Mouse (Mus musculus): Measurements from ENCODE around the gene Zswim4. TPM values are rescaled to one million over a fixed set of nuclear protein-coding genes. Genes with fewer than 3 reads are reported as not detected.
"Not testable (repeated sequence)": the region's sequence is repeated elsewhere in the genome, so short reads cannot be mapped to it uniquely, and the experiment has no call there.

Gene Zswim4
- total RNA-seq (2021) = 10 to 100 TPM; 35.8 to 37.6 TPM
- long read RNA-seq, experiment 1, full-length matches to known transcripts = 1 of 7 reads
- long read RNA-seq, experiment 1, partial matches to known transcripts = 2 of 7 reads
- long read RNA-seq, experiment 1, other reads (novel, unspliced or antisense) = 4 of 7 reads
- long read RNA-seq, experiment 2, full-length matches to known transcripts = 1 of 19 reads
- long read RNA-seq, experiment 2, partial matches to known transcripts = 17 of 19 reads
- long read RNA-seq, experiment 2, other reads (novel, unspliced or antisense) = 1 of 19 reads

DNA sequence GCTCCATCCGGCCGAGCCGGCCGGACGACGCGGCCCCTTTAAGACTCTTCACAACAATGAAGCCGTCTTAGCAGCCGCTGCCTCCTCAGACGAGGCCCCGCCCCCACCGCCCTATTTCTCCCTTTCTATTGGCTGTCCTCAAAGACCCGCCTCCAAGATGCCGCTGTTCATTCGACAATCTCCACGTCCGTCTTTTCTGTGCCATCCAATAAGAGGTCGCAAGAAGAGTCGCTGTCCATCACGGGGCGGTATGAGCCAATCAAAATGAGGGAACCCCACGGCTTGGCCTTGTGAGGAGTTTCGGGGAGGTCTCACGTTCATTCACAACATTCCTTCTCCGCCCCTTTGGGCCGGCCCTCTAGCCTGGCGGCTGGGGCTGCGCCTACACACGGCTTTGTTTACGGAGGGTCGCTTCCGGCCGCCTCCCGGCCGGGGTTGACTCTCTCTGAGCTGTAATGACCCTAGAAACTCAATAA, at the start of gene Zswim4:
Gene Zswim4 (minus strand): TSS at position 58 of the 476 bp plus-strand sequence.
- peak; percentile 92 to 95 for DNase-seq (ENCODE audit: low spot score in 2 of 2)

DNA sequence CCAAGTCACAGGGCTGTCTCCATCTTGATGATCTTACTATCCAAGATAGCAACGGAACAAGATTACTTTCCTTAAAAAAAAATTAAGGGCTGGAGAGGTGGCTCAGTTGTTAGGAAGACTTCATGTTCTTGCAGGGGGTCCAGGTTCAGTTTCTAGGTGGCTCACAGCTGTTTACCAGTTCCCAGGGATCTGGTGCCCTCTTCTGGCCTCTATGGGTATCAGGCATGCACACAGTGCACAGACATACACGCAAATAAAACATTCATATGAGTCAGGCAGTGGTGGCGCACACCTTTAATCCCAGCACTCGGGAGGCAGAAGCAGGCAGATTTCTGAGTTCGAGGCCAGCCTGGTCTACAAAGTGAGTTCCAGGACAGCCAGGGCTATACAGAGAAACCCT, 48.8 kb upstream of the Zswim4 start:
- not testable (repeated sequence) for DNase-seq (ENCODE audit: low spot score in 2 of 2)

DNA sequence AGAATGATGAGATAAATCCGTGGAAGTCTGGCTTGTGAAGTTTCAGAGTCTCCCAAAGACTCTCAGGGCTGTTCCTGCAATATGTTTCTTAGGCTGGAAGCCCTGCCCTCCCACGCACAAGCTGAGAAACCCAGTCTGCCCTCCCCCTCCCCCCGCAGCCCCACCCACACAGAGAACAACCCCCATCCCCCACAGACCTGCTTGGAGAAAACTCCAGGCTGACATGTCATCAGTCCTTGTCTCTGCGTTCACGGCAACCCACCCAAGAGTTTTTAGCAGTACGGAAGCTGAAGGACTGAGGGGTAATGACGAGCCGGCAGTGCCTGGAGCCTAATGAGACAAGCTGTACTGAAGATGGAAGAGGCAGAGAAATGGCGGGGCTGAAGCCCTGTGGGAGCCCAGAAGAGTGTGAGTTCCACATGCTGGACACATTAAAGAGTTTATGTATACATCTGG, 47.8 kb upstream of the Zswim4 start:
- DNase-seq (ENCODE audit: low spot score in 2 of 2) = no peak

DNA sequence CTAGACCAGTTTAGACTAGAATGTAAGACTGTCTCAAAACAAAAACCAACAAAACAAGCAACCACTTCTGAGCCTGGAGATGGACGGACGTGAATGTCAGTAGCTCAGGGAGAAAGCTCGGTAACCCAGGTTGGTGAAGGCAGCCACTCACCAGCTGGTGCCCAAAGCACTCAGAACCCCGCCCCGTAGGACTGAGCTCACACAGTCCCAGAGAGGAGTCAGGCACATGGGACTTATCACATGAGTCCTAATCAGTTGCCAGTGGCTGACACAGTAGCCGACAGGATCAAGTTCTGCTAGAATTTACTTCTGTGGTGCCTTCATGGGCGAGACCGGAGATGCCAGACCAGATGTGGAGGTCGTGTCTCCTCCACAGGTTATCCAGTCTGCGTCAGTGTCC, 43.9 kb upstream of the Zswim4 start:
- DNase-seq (ENCODE audit: low spot score in 2 of 2) = no peak

DNA sequence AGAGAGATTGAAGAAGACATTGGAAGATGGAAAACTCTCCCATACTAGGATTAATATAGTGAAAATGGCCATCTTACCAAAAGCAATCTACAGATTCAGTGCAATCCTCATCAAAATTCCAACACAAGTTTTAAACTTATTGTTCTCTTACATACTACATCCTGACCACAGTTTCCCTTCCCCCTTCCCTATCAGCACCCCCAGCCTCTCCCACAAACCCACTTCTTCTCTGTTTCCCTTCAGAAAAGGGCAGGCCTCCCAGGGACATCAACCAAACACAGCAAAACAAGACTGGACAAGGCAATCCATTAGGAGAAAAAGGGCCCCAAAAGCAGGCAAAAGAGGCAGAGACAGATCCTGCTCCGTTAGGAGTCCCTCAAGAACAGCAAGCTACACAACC, 39.6 kb upstream of the Zswim4 start:
- no peak for DNase-seq (ENCODE audit: low spot score in 2 of 2)

DNA sequence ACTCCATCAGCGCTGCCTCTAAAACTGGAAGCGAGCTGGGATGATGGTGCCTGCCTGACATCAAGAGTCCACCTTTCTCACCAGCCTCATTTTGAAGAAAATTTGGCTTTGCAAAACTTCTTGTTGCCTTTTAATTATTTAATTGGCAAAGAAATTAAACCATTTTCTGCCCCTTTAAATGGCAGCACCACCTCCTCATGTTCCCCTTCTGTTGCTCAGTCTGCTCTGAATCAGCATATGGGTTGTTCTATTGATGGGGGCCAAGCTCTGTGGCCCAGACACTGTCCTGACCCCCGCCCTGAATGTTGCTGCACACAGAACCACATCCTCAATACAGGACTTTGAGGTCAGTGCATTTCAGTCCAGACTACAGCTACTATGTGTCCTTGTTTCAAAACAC, 37.1 kb upstream of the Zswim4 start:
- no peak for DNase-seq (ENCODE audit: low spot score in 2 of 2)

DNA sequence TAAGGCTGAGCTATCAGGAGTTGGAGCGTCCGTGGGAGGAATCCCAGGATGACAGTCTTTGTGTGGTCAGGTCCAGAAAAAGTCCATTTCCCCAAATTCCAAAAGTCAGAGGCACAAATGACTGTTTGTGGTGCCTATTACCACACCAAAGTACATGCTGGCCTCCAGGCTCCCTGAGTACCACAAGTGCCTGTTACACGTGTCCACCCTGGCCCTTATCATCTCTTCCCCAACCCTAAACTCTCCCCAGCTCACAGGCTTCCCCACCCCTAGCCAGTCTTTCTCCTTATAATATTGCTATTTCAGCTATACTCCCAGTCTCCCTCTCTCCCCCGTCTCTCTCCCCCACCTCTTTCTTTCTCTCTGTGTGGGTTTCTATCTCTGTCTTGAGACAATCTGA, 35.4 kb upstream of the Zswim4 start:
- no peak for DNase-seq (ENCODE audit: low spot score in 2 of 2)

DNA sequence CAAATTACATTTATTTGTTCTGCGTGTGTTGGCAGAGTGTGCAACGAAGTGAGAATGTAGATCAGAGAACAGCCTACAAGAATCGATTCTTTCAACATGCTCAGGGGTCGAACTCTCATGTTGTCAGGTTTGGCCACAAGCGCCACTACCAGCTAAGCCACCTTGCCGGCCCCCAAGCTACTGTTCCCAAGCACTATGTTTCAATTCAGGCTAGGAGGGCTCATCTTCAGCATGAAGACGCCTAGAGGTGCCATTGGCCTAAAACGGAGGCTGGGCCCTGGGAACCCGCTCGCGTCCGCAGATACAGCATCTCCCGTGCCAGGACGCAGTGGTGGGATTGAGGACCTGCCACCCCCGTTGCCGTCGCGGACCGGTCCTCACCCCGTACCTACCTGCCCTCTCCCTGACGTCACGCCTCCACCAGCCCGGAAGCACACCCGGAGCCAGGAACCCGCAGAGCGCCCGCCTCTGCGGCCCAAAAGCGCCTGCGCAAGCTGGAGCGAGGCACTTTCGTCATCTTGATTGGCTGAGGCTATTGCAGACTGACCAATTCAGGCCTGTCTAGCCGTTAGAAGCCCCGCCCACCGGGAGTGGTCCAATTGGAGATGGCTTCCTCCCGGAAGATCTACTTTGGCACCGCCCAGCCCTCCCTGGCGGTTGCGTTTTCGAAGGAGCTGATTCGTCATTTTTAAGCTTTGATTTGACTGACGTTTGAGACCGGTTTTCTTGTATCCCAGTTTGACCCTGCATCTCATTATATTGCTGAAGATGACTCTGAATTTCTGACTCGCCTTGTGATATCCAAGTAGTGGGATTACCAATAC, 33.3 kb upstream of the Zswim4 start, which contains the start of gene Ccdc130:
Gene Ccdc130 (minus strand): TSS at position 431 of the 824 bp plus-strand sequence.
- peak; percentile 92 to 100 for DNase-seq (ENCODE audit: low spot score in 2 of 2)

DNA sequence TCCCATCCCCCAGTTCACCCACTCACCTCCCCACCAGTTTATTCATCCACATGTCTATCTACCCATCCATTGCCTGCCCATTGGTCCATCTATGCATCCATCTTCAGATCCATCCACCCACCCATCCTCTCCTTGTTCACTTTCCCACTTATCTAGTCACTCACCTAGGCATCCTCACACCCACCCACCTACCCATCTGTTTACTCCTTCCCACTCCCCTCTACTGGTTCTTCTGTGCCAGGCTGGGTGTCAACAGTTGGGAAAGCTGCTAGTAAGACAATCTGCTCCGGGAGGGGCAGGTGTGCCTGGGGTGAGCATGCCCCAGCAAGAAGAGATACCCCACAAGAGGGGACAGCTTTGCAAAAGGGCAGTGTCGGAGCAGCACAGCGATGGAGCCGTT, 24.2 kb upstream of the Zswim4 start:
- DNase-seq (ENCODE audit: low spot score in 2 of 2) = no peak

DNA sequence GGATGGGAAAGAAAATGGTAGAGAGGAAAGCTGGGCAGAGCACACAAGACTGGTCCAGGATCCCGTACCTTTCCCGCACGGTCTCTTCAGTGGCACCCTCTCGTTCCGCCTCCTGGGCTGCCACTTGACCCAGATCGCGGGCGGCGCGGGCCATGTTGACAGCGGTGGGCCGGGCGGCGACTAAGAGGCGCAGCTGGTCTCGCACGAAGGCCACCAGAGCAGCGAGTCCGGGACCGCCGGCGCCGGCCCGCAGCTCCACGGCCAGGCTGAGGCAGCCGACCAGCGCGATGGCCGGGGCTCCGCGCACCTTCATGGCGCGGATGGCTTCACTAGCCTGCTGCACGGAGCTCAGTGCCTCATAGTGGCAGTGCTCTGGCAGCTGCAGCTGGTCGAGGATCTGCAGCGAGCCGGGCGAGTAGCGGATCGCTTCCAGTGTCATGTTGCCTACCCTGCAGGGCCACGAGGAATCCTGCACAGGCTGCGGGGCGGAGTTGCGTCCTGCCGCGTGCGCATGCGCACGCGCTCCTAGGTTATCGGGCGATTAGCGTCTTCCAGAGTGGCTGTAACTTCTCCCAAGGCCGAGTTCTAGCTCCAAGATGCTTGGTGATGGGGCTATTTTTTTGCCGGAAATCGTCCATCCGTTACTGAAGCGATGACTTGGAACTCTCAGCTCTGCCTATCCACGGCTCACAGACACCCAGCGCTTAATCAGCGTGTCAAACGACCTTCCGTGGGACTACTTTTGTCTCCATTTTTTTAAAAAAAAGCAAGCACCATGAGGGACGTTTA, 20.2 kb upstream of the Zswim4 start, which contains the start of gene Mri1:
Gene Mri1 (minus strand): TSS at position 505 of the 789 bp plus-strand sequence.
- DNase-seq (ENCODE audit: low spot score in 2 of 2) = peak; percentile 40 to 80

DNA sequence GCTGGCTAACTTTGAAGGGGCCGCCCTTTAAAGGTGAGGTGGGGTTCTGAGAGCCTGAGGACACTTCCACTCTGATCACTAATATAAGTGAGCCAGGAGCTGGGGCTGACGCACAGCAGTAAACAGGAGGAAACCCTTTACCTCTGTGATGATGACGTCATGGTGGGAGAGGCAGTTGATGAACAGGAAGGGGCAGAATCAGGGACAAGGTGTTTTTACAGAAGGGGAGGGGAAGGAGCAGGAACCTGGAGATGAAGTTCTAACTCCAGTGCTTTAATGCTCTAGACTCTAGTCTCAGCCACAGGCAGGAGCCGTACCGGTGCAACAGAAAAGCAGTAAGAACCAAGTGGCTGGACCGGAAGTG, 19.6 kb upstream of the Zswim4 start:
- no peak for DNase-seq (ENCODE audit: low spot score in 2 of 2)

DNA sequence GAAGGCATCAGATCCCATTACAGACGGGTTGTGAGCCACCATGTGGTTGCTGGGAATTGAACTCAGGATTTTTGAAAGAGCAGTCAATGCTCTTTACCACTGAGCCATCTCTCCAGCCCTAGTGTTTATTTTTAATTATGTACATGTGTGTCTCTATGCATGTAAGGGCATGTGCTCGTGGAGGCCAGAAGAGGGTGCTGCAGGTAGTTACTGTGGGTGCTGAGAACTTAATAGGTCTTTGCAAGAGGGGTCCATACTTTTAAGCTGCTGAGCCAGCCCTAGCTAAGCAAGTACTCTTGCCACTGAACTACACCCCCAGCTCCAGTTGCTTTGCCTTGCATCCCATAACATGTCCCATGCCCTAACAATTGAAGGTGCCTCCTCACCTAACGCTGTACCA, 19.0 kb upstream of the Zswim4 start:
- no peak for DNase-seq (ENCODE audit: low spot score in 2 of 2)

DNA sequence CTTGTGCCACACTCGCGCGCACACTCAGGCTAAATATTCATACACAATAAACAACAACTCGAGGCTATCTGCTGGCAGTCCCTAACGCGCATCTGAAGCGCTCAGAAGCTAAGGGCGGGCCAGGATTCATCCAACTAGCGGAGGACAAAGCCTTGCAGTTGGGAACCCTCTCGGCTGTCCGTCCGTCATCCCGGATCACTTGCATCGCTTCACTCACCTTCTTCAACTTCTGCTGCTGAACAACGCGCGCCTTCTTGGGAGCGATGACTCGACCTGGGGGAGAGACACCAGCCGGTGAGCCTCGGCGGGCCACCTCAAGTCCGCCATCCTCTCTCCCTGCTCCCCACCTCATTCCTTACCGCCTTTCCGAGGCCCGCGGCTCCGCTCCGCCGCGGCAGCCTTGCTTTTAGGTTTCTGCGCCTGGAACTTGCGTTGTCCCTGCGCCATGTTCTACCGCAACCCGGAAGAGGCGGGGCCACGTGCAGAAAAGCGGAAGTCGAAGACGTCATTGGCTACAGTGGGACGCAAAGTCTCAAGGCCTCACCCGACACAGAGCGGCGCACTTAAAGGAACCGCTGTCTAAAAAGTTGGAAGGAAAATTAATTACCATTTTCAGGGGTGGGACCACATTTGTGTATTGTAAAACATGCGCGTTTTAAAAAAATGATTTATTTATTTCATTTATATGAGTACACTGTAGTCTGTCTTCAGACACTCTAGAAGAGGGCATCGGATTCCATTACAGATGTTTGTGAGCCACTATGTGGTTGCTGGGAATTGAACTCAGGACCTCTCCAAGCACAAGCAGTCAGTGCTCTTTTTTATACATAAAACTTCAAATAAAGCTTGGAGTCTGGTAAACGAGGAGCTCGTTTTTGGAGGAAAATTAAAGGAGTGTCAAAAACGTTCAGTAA, 12.7 kb upstream of the Zswim4 start, which contains the start of gene D8Ertd738e:
Gene D8Ertd738e (minus strand): TSS at position 463 of the 914 bp plus-strand sequence.
- peak; percentile 52 to 69 for DNase-seq (ENCODE audit: low spot score in 2 of 2)

DNA sequence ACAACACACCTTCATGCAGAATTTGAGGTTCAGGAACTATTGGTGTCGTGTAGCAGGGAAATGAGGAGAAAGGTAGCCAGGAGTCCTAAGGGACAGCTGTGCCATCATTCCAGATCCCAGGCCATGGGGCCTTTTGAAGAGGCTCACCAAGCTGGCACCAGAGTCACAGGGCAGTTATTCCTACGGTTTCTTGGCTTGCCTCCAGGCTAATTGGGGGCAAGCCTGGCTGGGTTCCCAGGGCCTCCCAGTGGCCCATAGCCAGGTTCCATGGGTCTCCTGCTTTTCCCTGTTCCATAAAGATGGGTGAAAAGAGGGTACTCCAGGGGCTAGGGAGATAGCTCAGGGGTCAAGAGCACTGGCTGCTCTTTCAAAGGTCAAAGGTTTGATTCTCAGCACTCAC, 5.0 kb upstream of the Zswim4 start:
- DNase-seq (ENCODE audit: low spot score in 2 of 2) = no peak

DNA sequence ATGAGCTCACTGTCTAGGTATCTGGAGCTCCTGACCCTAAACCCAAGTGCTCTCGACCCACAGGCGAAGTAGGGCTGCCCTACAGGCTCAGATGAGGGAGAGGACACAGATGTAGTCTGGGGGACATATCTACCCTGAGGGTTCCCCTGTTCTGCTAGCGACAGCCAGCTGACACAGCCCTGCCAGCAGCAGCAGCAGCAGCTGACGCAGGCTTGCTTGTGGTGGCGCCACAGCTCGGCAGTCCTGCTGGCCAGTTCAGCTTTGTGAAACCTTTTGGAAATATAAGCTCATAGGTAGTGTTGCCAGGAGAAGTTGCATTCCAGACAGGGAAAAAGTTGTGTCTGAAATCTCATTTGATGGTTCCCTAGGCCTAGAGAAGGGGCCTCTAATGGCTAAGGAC, 4.3 kb upstream of the Zswim4 start:
- DNase-seq (ENCODE audit: low spot score in 2 of 2) = no peak

DNA sequence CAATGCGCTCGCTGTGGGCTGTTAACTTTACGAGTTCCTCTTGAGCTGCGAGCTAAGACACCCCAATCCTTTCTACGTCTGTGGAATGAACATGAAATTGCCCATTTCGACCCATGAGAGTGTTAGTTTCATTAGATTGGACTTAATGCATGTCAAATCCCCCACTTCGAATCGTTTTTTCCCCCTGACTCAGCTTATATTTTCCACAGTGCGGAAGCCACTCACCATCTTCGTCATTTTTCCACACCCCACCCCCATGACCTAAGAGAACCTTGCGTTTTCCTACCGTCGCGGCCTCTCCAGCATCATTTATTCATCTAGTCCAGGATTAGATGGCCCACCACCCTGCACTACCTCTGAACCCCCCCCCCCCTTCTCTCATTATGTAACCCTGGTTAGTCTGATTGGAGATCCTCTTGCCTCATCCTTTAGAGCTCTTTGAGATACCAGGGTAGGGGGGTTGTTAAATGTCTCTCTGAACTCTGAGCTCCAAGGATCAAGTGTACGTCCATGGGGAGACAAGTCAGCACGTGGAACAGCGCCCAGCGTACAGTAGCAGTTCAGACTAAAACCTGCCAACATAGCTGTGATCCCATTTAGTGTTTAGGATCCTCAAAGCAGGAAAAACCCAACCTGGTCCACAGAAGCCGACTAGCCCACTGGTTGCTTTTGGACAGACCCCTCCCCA, 831 bp upstream of the Zswim4 start:
- DNase-seq (ENCODE audit: low spot score in 2 of 2) = no peak

DNA sequence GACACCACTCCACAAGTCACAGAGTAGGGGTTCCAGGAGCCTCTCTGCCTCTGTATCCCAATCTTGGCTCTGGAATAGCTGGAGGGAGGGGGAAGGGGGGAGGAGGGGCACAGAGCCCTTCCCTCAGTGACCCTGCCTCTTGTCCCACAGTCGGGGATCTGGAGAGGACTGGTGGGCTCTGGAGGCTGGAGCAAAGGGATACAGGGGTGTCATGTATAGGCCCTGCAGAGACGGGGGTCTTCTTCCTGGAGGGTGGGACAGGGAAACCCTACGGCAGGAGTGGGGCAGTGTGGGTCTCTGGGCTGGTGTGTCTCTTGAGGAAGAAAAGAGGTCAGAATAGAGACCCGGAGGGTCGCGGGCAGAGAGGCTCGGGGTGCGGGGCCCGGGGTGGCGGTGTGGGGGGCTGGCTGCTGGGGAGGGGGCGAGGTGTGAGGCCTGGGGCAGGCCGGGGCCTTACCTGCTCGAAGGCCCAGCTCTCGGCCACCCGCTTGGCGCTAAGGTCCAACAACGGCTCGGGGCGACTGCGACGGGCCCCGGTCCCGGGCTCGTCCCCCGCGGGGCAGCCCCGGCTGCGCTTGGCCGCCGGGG, 351 bp downstream of the Zswim4 start:
- no peak for DNase-seq (ENCODE audit: low spot score in 2 of 2)

DNA sequence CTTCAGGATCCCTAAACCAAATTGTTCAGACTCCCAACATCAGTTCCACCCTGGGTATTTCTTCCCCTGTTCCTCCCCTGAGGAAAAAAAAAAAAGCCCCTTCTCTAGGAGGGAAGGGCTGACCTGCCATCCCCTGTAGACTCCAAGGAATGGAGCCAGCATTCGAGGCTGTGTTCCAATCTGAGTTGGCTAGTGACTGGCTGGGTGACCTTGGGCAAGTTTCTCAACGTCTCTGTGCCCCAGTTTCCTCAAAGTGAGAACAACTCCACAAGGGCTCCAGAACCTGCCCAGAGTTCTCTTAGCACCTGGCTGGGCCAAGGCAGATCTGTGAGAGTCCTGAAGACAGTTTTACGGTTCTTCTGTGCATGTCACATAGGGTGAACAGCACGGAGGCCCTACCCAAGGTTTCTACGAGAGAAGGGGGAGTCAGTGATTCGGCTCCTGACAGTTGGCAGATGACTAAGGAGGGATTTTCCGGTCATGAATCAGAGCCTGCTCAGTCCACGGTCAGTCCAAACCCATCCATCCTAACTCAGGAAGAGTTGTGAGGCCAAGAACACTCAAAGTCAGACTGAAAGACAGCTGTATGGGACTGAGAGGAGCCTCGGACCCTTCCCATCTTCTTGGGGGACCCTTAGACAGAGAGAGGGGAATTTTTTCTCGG, 977 bp downstream of the Zswim4 start:
- DNase-seq (ENCODE audit: low spot score in 2 of 2) = peak in 1 of 2 experiments; percentile 30

DNA sequence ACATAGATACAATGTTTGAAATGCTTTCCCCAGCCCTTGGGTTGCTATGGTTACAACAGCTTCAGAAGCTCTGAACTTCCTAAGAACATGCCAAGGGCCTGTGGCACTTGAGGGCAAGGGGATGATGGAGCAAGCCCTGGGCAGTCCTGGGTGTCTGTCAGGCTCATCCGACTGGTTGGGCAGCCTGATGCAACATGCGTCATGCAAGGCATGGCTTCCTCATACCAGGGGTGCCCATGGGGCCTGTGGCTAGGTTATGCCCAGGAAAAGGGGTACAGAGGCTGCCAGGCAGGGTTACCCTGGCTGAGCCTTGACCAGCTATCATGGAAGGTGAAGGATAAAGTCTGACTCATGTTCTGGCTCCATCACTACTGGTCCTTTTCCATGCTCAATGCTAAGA, 3.8 kb downstream of the Zswim4 start:
- DNase-seq (ENCODE audit: low spot score in 2 of 2) = no peak
